ENCODE assay signal across 8 mouse cellular contexts in the genomic region with DNA sequence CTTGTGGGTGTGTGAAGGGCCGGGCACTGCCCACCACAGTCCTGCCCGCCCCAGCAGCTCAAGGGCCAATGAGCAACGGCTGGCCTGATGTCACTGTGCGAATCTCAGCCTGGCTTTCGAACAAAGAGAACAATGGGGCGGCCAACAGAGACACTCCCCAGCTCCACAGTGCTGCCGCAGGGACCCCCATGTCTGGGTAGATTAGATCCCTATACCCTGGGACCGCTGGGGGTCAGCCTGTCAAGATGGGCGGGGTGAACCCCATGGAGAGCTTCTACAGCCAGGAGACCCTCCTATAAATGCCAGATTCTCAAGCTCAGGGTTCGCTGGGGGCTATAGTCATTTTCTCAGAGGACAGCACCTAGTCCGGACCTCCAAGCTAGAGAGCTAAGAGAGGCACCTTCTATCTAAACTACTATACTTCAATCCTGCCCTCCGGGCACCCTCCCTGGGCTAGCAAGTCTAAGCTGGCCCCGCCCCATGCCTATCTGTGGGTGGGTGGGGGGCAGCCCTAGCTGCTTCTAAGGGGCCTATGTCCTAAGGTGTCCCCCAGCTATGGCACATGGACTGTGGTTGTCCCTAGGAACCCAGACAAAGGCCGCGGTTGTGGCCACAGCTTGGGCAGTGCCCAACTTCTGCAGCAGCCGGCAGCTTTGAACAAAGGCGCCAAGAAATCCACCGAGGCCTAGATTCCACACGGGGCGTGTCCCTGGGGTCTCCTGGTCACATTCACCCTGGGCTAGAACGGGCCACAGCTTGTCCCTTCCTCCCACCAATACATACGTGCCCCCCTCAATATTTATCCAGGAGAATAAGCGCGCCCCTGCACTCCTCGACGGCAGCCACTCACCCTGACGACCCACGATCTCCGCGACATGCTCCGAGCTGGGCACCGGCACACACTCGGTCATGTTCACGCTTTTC. TPM values are rescaled to one million over a fixed set of nuclear protein-coding genes. Genes with fewer than 3 reads are reported as not detected.
A peak's percentile ranks its signal among the peaks of the same experiment; 100 is the strongest.
DNase-seq lines count a peak whose midpoint lies in the region; ATAC-seq and TF ChIP-seq lines count a peak whose summit lies in the region.

No protein-coding gene starts in this region.

- peak overlapping the region; percentile 90 for H3K9ac ChIP-seq in heart, postnatal 0 days (replicated peaks; ENCODE audit: low read depth, low read length)
- peak overlapping the region; percentile 76 for H3K9ac ChIP-seq in liver, embryonic 14.5 days (replicated peaks)

- no peak for TF ChIP-seq EP300 in heart, postnatal 0 days (IDR thresholded peaks at IDR 0.05; ENCODE audit: low read depth)
- no peak for TF ChIP-seq EP300 in liver, embryonic 14.5 days (IDR thresholded peaks at IDR 0.05; ENCODE audit: low read depth)

- peaks cover 24% of the 10 kb centered on the region for H3K36me3 ChIP-seq in heart, postnatal 0 days (replicated peaks; ENCODE audit: control insufficient read depth, insufficient read depth, low read length)
- peaks cover 8% of the 10 kb centered on the region for H3K36me3 ChIP-seq in liver, embryonic 14.5 days (replicated peaks; ENCODE audit: control insufficient read depth, insufficient read depth, low read depth)

- TF ChIP-seq CTCF in brain, embryonic 14.5 days (IDR thresholded peaks at IDR 0.05; ENCODE audit: borderline replicate concordance, extremely low read depth, insufficient read depth, insufficient read length), result no peak
- TF ChIP-seq CTCF in heart, postnatal 0 days (IDR thresholded peaks at IDR 0.05; ENCODE audit: low read depth), result no peak
- no peak for TF ChIP-seq CTCF in liver, embryonic 14.5 days (IDR thresholded peaks at IDR 0.05; ENCODE audit: low read depth)

- peak overlapping the region; percentile 79 for H3K27ac ChIP-seq in heart, postnatal 0 days (ENCODE audit: low read depth)
- H3K27ac ChIP-seq in liver, embryonic 14.5 days, result no peak overlapping the region

- 2% methylated on average over 34 of the region's 34 CpGs for WGBS in heart, postnatal 0 days
- 14% methylated on average over 34 of the region's 34 CpGs for WGBS in liver, embryonic 14.5 days (ENCODE audit: insufficient replicate concordance)

- peak overlapping the region; percentile 65 for H3K4me3 ChIP-seq in heart, postnatal 0 days (ENCODE audit: low read depth, low read length)
- H3K4me3 ChIP-seq in liver, embryonic 14.5 days (ENCODE audit: insufficient read depth in 1 of 2, low read depth in 2 of 2, low read length in 2 of 2), result peak overlapping the region; percentile 35 to 72

- peak overlapping the region; percentile 94 for H3K4me2 ChIP-seq in heart, postnatal 0 days (ENCODE audit: low read depth, low read length)
- H3K4me2 ChIP-seq in liver, embryonic 14.5 days (ENCODE audit: low read depth), result peak overlapping the region; percentile 98

- DNase-seq in layer of hippocampus, postnatal 10 days (ENCODE audit: low spot score in 2 of 2), result peak; percentile 60 to 67
- DNase-seq in layer of hippocampus, postnatal 36 days, result no peak
- DNase-seq in brain, embryonic 14.5 days (ENCODE audit: low read depth), result peak; percentile 95
- peak; percentile 73 for DNase-seq in heart, postnatal 0 days (ENCODE audit: low spot score)
- no peak for DNase-seq in liver, embryonic 14.5 days (ENCODE audit: low read depth in 3 of 3, low spot score in 3 of 3)
- peak; percentile 83 for DNase-seq in retina, embryonic 14.5 days (ENCODE audit: low spot score)
- DNase-seq in ovary, adult 18-20 months (ENCODE audit: low spot score), result no peak

- peaks cover 22% of the 10 kb centered on the region for H3K4me1 ChIP-seq in heart, postnatal 0 days (ENCODE audit: control insufficient read depth, insufficient read depth)
- H3K4me1 ChIP-seq in liver, embryonic 14.5 days (replicated peaks; ENCODE audit: control insufficient read depth in 2 of 2, insufficient read depth in 2 of 2, low read length in 1 of 2), result peaks cover 34 to 35% of the 10 kb centered on the region in 2 experiments

- no peaks in the 10 kb centered on the region for H3K27me3 ChIP-seq in heart, postnatal 0 days (ENCODE audit: control insufficient read depth, insufficient read depth, low read length)
- no peaks in the 10 kb centered on the region; the same call in 1 of the 2 replicates for H3K27me3 ChIP-seq in liver, embryonic 14.5 days (ENCODE audit: control insufficient read depth, insufficient read depth, low read length)

- H3K9me3 ChIP-seq in heart, postnatal 0 days (replicated peaks; ENCODE audit: control insufficient read depth, low read length), result no peaks in the 10 kb centered on the region
- H3K9me3 ChIP-seq in liver, embryonic 14.5 days (ENCODE audit: control insufficient read depth, low read length), result no peaks in the 10 kb centered on the region

- TF ChIP-seq POLR2A in brain, embryonic 14.5 days (IDR thresholded peaks at IDR 0.05; ENCODE audit: borderline replicate concordance, extremely low read depth, insufficient read depth, insufficient read length, poor library complexity, severe bottlenecking), result 0 out of 2 replicates have a peak, but pooled peaks have one; percentile 21

- peak; percentile 44 for ATAC-seq in heart, postnatal 0 days (ENCODE audit: insufficient read depth, low read depth)
- no peak for ATAC-seq in liver, embryonic 14.5 days (ENCODE audit: insufficient read depth)
- no peak for ATAC-seq in inflammation-experienced regulatory T-cells, adult 6 months

RNA-seq across cellular contexts. Expression of a gene that starts 1.4 kb away (rescaled TPM):
- 10 to 100 TPM; 33.6 to 36.6 TPM for total RNA-seq in layer of hippocampus, postnatal 10 days (2021)
- 10 to 100 TPM; 18.2 to 18.4 TPM for total RNA-seq in layer of hippocampus, postnatal 36 days (2021)
- 112 and 115 TPM in 2 replicates for polyA plus RNA-seq in brain, embryonic 14.5 days (2012; rRNA removed)
- 20.0 and 26.4 TPM in 2 replicates for total RNA-seq in heart, postnatal 0 days (2014; rRNA removed; ENCODE audit: low replicate concordance)
- polyA plus RNA-seq in heart, postnatal 0 days (2015; fragmentation: Nextera tagmentation; extraction: Ambion mirVana), result 2.2 and 2.9 TPM in 2 replicates
- 3.2 and 3.3 TPM in 2 replicates for polyA plus RNA-seq in liver, embryonic 14.5 days (2012; rRNA removed)
- 0.55 and 1.1 TPM in 2 replicates for polyA plus RNA-seq in liver, embryonic 14.5 days (2014; fragmentation: Nextera tagmentation; extraction: Ambion mirVana)
- 1 to 10 TPM in 1 of 3 experiments, under 1 TPM in 2; 0.79 to 1.3 (median 0.79) TPM for polyA plus RNA-seq in inflammation-experienced regulatory T-cells, adult 6 months (2017; shearing (Covaris generic))

RNA-seq across cellular contexts. Expression of a gene that starts 13.3 kb away (rescaled TPM):
- 100 to 1,000 TPM; 119 to 129 TPM for total RNA-seq in layer of hippocampus, postnatal 10 days (2021)
- 100 to 1,000 TPM; 148 to 156 TPM for total RNA-seq in layer of hippocampus, postnatal 36 days (2021)
- polyA plus RNA-seq in brain, embryonic 14.5 days (2012; rRNA removed), result 265 and 292 TPM in 2 replicates
- 35.1 and 35.3 TPM in 2 replicates for total RNA-seq in heart, postnatal 0 days (2014; rRNA removed; ENCODE audit: low replicate concordance)
- 75.6 and 78.0 TPM in 2 replicates for polyA plus RNA-seq in heart, postnatal 0 days (2015; fragmentation: Nextera tagmentation; extraction: Ambion mirVana)
- 66.7 and 79.5 TPM in 2 replicates for polyA plus RNA-seq in liver, embryonic 14.5 days (2012; rRNA removed)
- 43.7 and 44.3 TPM in 2 replicates for polyA plus RNA-seq in liver, embryonic 14.5 days (2014; fragmentation: Nextera tagmentation; extraction: Ambion mirVana)
- polyA plus RNA-seq in inflammation-experienced regulatory T-cells, adult 6 months (2017; shearing (Covaris generic)), result 10 to 100 TPM; 19.2 to 30.4 (median 25.9) TPM

RNA-seq across cellular contexts. Expression of a gene that starts 20.6 kb away (rescaled TPM):
- total RNA-seq in layer of hippocampus, postnatal 10 days (2021), result 100 to 1,000 TPM; 503 to 527 TPM
- total RNA-seq in layer of hippocampus, postnatal 36 days (2021), result 100 to 1,000 TPM; 443 to 467 TPM
- polyA plus RNA-seq in brain, embryonic 14.5 days (2012; rRNA removed), result 597 and 852 TPM in 2 replicates
- 1,589 and 2,020 TPM in 2 replicates for total RNA-seq in heart, postnatal 0 days (2014; rRNA removed; ENCODE audit: low replicate concordance)
- 3,128 and 3,343 TPM in 2 replicates for polyA plus RNA-seq in heart, postnatal 0 days (2015; fragmentation: Nextera tagmentation; extraction: Ambion mirVana)
- 359 and 571 TPM in 2 replicates for polyA plus RNA-seq in liver, embryonic 14.5 days (2012; rRNA removed)
- 729 and 738 TPM in 2 replicates for polyA plus RNA-seq in liver, embryonic 14.5 days (2014; fragmentation: Nextera tagmentation; extraction: Ambion mirVana)
- polyA plus RNA-seq in inflammation-experienced regulatory T-cells, adult 6 months (2017; shearing (Covaris generic)), result 100 to 1,000 TPM; 289 to 335 (median 330) TPM

RNA-seq across cellular contexts. Expression of a gene that starts 29.8 kb away (rescaled TPM):
- total RNA-seq in layer of hippocampus, postnatal 10 days (2021), result 1 to 10 TPM; 1.7 to 3.8 TPM
- total RNA-seq in layer of hippocampus, postnatal 36 days (2021), result 10 to 100 TPM; 23.2 to 23.4 TPM
- polyA plus RNA-seq in brain, embryonic 14.5 days (2012; rRNA removed), result 3.9 and 4.7 TPM in 2 replicates
- total RNA-seq in heart, postnatal 0 days (2014; rRNA removed; ENCODE audit: low replicate concordance), result 1.7 TPM in 1 of 2 replicates, not detected in the other
- polyA plus RNA-seq in heart, postnatal 0 days (2015; fragmentation: Nextera tagmentation; extraction: Ambion mirVana), result 0.05 TPM in 2 replicates
- polyA plus RNA-seq in liver, embryonic 14.5 days (2012; rRNA removed), result 0.08 and 0.10 TPM in 2 replicates
- 0.09 TPM in 1 of 2 replicates, not detected in the other for polyA plus RNA-seq in liver, embryonic 14.5 days (2014; fragmentation: Nextera tagmentation; extraction: Ambion mirVana)
- not detected for polyA plus RNA-seq in inflammation-experienced regulatory T-cells, adult 6 months (2017; shearing (Covaris generic))

RNA-seq across cellular contexts. Expression of a gene that starts 37.9 kb away (rescaled TPM):
- 1 to 10 TPM in 1 of 2 experiments, under 1 TPM in 1; 0.75 to 1.2 TPM for total RNA-seq in layer of hippocampus, postnatal 10 days (2021)
- total RNA-seq in layer of hippocampus, postnatal 36 days (2021), result 1 to 10 TPM; 4.9 to 5.2 TPM
- polyA plus RNA-seq in brain, embryonic 14.5 days (2012; rRNA removed), result 1.4 and 1.5 TPM in 2 replicates
- total RNA-seq in heart, postnatal 0 days (2014; rRNA removed; ENCODE audit: low replicate concordance), result 18.5 and 34.6 TPM in 2 replicates
- 12.6 and 14.6 TPM in 2 replicates for polyA plus RNA-seq in heart, postnatal 0 days (2015; fragmentation: Nextera tagmentation; extraction: Ambion mirVana)
- 1.9 and 2.1 TPM in 2 replicates for polyA plus RNA-seq in liver, embryonic 14.5 days (2012; rRNA removed)
- polyA plus RNA-seq in liver, embryonic 14.5 days (2014; fragmentation: Nextera tagmentation; extraction: Ambion mirVana), result 1.3 TPM in 2 replicates
- polyA plus RNA-seq in inflammation-experienced regulatory T-cells, adult 6 months (2017; shearing (Covaris generic)), result not detected

Comparison
In these comparisons a context has a peak if more than half of its experiments do, and no peak if none do; other contexts are left out.
1. DNase-seq: peak in layer of hippocampus, postnatal 10 days (2 of 2), brain, embryonic 14.5 days (single experiment), heart, postnatal 0 days (single experiment) and retina, embryonic 14.5 days (single experiment); none in layer of hippocampus, postnatal 36 days (0 of 2), liver, embryonic 14.5 days (0 of 3) and ovary, adult 18-20 months (single experiment).
2. RNA of a gene that starts 1.4 kb away (polyA plus RNA-seq): 112 to 115 TPM in brain, embryonic 14.5 days; 0.55 to 3.3 TPM in liver, embryonic 14.5 days, 2.2 to 2.9 TPM in heart, postnatal 0 days and 0.79 to 1.3 TPM in inflammation-experienced regulatory T-cells, adult 6 months; every median in the first group is over 10 times any median in the second.